Comparison of ENCODE assay signal across 8 mouse cellular contexts in genomic region chr12:79171269-79171995, GRCm38 (mm10). TPM values are rescaled to one million over a fixed set of nuclear protein-coding genes. Genes with fewer than 3 reads are reported as not detected.
DNase-seq lines count a peak whose midpoint lies in the region; ATAC-seq and TF ChIP-seq lines count a peak whose summit lies in the region.

No protein-coding gene starts in this region.

- H3K4me3 ChIP-seq in heart, adult 2 months: peak overlapping the region; percentile 89
- H3K4me3 ChIP-seq in thymus, adult 2 months (ENCODE audit: control insufficient read depth, insufficient read depth, low read length): peak overlapping the region; percentile 87
- peak overlapping the region; percentile 86 for H3K4me3 ChIP-seq in hindbrain, embryonic 16.5 days (ENCODE audit: low read length)
- peak overlapping the region; percentile 84 for H3K4me3 ChIP-seq in midbrain, embryonic 16.5 days (ENCODE audit: low read depth, low read length)

- no peak for TF ChIP-seq CTCF in heart, adult 2 months (IDR thresholded peaks at IDR 0.05)
- TF ChIP-seq CTCF in thymus, adult 2 months (IDR thresholded peaks at IDR 0.05; ENCODE audit: borderline replicate concordance, control insufficient read depth, extremely low read depth, insufficient read depth, low read length, poor library complexity): no peak

- peaks cover 5% of the 10 kb centered on the region; the same call in 1 of the 2 replicates for H3K79me2 ChIP-seq in heart, adult 2 months (replicated peaks; ENCODE audit: control insufficient read depth, insufficient read depth, low read length)

- peak overlapping the region; percentile 100 for H3K27ac ChIP-seq in heart, adult 2 months
- no peak overlapping the region for H3K27ac ChIP-seq in thymus, adult 2 months (ENCODE audit: control insufficient read depth, insufficient read depth, low read length)
- peak overlapping the region; percentile 97; the same call in 1 of the 2 replicates for H3K27ac ChIP-seq in hindbrain, embryonic 16.5 days (ENCODE audit: low read depth, low read length)
- H3K27ac ChIP-seq in midbrain, embryonic 16.5 days (ENCODE audit: low read length): peak overlapping the region; percentile 96

- 26% methylated on average over 12 of the region's 12 CpGs for WGBS in heart, adult 2 months
- 29% methylated on average over 12 of the region's 12 CpGs for WGBS in thymus, adult 2 months
- WGBS in hindbrain, embryonic 16.5 days: 31% methylated on average over 12 of the region's 12 CpGs
- 32% methylated on average over 12 of the region's 12 CpGs for WGBS in midbrain, embryonic 16.5 days

- TF ChIP-seq POLR2A in heart, adult 2 months (IDR thresholded peaks at IDR 0.05; ENCODE audit: insufficient read depth, low read depth, low read length): no peak
- TF ChIP-seq POLR2A in thymus, adult 2 months (IDR thresholded peaks at IDR 0.05; ENCODE audit: control insufficient read depth, extremely low read depth, insufficient read depth, low read length, poor library complexity): no peak

- H3K9ac ChIP-seq in heart, adult 2 months (ENCODE audit: low read depth, low read length): peak overlapping the region; percentile 48
- H3K9ac ChIP-seq in hindbrain, embryonic 16.5 days (ENCODE audit: low read depth, low read length): peak overlapping the region; percentile 90
- H3K9ac ChIP-seq in midbrain, embryonic 16.5 days (ENCODE audit: low read depth, low read length): peak overlapping the region; percentile 85

- H3K4me2 ChIP-seq in hindbrain, embryonic 16.5 days (ENCODE audit: low read length): peak overlapping the region; percentile 72
- H3K4me2 ChIP-seq in midbrain, embryonic 16.5 days (ENCODE audit: low read length): peak overlapping the region; percentile 76

- H3K9me3 ChIP-seq in hindbrain, embryonic 16.5 days (ENCODE audit: control insufficient read depth, low read length): no peaks in the 10 kb centered on the region
- no peaks in the 10 kb centered on the region for H3K9me3 ChIP-seq in midbrain, embryonic 16.5 days (replicated peaks; ENCODE audit: control insufficient read depth, low read length, poor library complexity, severe bottlenecking)

- H3K27me3 ChIP-seq in heart, adult 2 months (ENCODE audit: control insufficient read depth, insufficient read depth, low read length): no peaks in the 10 kb centered on the region
- no peaks in the 10 kb centered on the region for H3K27me3 ChIP-seq in thymus, adult 2 months (ENCODE audit: control insufficient read depth, insufficient read depth, low read length)
- H3K27me3 ChIP-seq in hindbrain, embryonic 16.5 days (replicated peaks; ENCODE audit: control insufficient read depth, insufficient read depth, low read length): no peaks in the 10 kb centered on the region
- no peaks in the 10 kb centered on the region for H3K27me3 ChIP-seq in midbrain, embryonic 16.5 days (ENCODE audit: control insufficient read depth, insufficient read depth, low read depth, low read length)

- intact Hi-C loops in heart, adult 2 months (cut with DNase I): no loop called here

- DNase-seq in heart, adult 2 months: no peak
- no peak for DNase-seq in heart, postnatal 4 days
- DNase-seq in thymus, adult 2 months: peak; percentile 2
- DNase-seq in thymus, postnatal 25 days: no peak
- no peak for DNase-seq in adrenal gland, postnatal 36 days
- no peak for DNase-seq in frontal cortex, postnatal 10 days (ENCODE audit: low spot score in 2 of 2)

- H3K4me1 ChIP-seq in heart, adult 2 months (ENCODE audit: control insufficient read depth, insufficient read depth, low read length): peaks cover 3% of the 10 kb centered on the region
- peaks cover 3% of the 10 kb centered on the region for H3K4me1 ChIP-seq in thymus, adult 2 months (replicated peaks; ENCODE audit: control insufficient read depth, insufficient read depth, low read length)
- peaks cover 10% of the 10 kb centered on the region for H3K4me1 ChIP-seq in hindbrain, embryonic 16.5 days (ENCODE audit: control insufficient read depth, insufficient read depth, low read depth, low read length)
- peaks cover 21% of the 10 kb centered on the region for H3K4me1 ChIP-seq in midbrain, embryonic 16.5 days (ENCODE audit: control insufficient read depth, insufficient read depth, low read length)

- ATAC-seq in hindbrain, embryonic 16.5 days: no peak
- ATAC-seq in midbrain, embryonic 16.5 days: no peak

- peaks cover 8% of the 10 kb centered on the region for H3K36me3 ChIP-seq in heart, adult 2 months (ENCODE audit: control insufficient read depth, insufficient read depth, low read length)
- peaks cover 14% of the 10 kb centered on the region for H3K36me3 ChIP-seq in thymus, adult 2 months (ENCODE audit: control insufficient read depth, insufficient read depth, low read length)
- H3K36me3 ChIP-seq in hindbrain, embryonic 16.5 days (ENCODE audit: control insufficient read depth, insufficient read depth, low read length): peaks cover 8% of the 10 kb centered on the region; the same call in 1 of the 2 replicates
- peaks cover 14% of the 10 kb centered on the region for H3K36me3 ChIP-seq in midbrain, embryonic 16.5 days (ENCODE audit: control insufficient read depth, insufficient read depth, low read length)

- no peak for TF ChIP-seq EP300 in heart, adult 2 months (IDR thresholded peaks at IDR 0.05; ENCODE audit: insufficient read depth, low read depth, low read length)

RNA-seq across cellular contexts. Expression of gene Vti1b, which starts 1.0 kb away (rescaled TPM):
- total RNA-seq in heart, adult 2 months (2021): 100 to 1,000 TPM; 100 to 103 TPM
- polyA plus RNA-seq in heart, adult 2 months (2012; rRNA removed): 37.3 and 47.7 TPM in 2 replicates
- total RNA-seq in heart, postnatal 4 days (2021): 10 to 100 TPM; 57.5 to 60.4 TPM
- 25.4 and 25.8 TPM in 2 replicates for polyA plus RNA-seq in thymus, adult 2 months (2012; rRNA removed)
- polyA plus RNA-seq in hindbrain, embryonic 16.5 days (2015; fragmentation: Nextera tagmentation; extraction: Ambion mirVana): 230 and 258 TPM in 2 replicates
- polyA plus RNA-seq in midbrain, embryonic 16.5 days (2015; fragmentation: Nextera tagmentation; extraction: Ambion mirVana): 228 and 245 TPM in 2 replicates
- 100 to 1,000 TPM; 111 to 131 TPM for total RNA-seq in adrenal gland, postnatal 36 days (2021)

RNA-seq across cellular contexts. Expression of gene Rdh11, which starts 20.7 kb away (rescaled TPM):
- 1 to 10 TPM; 2.3 to 3.2 TPM for total RNA-seq in heart, adult 2 months (2021)
- polyA plus RNA-seq in heart, adult 2 months (2012; rRNA removed): 1.6 and 4.2 TPM in 2 replicates
- total RNA-seq in heart, postnatal 4 days (2021): 10 to 100 TPM in 1 of 2 experiments, 1 to 10 TPM in 1; 9.8 to 10.3 TPM
- polyA plus RNA-seq in thymus, adult 2 months (2012; rRNA removed): 19.6 and 21.2 TPM in 2 replicates
- polyA plus RNA-seq in hindbrain, embryonic 16.5 days (2015; fragmentation: Nextera tagmentation; extraction: Ambion mirVana): 36.1 and 41.1 TPM in 2 replicates
- polyA plus RNA-seq in midbrain, embryonic 16.5 days (2015; fragmentation: Nextera tagmentation; extraction: Ambion mirVana): 38.4 and 44.9 TPM in 2 replicates
- total RNA-seq in adrenal gland, postnatal 36 days (2021): 10 to 100 TPM; 18.5 to 28.2 TPM

RNA-seq across cellular contexts. Expression of gene Rdh12, which starts 37.3 kb away (rescaled TPM):
- under 1 TPM in 1 of 2 experiments, not detected in 1; 0.37 TPM for total RNA-seq in heart, adult 2 months (2021)
- polyA plus RNA-seq in heart, adult 2 months (2012; rRNA removed): 0.67 and 0.72 TPM in 2 replicates
- not detected for total RNA-seq in heart, postnatal 4 days (2021)
- 3.7 and 5.8 TPM in 2 replicates for polyA plus RNA-seq in thymus, adult 2 months (2012; rRNA removed)
- polyA plus RNA-seq in hindbrain, embryonic 16.5 days (2015; fragmentation: Nextera tagmentation; extraction: Ambion mirVana): 1.1 and 1.5 TPM in 2 replicates
- polyA plus RNA-seq in midbrain, embryonic 16.5 days (2015; fragmentation: Nextera tagmentation; extraction: Ambion mirVana): 1.1 and 1.2 TPM in 2 replicates
- under 1 TPM; 0.43 TPM for total RNA-seq in adrenal gland, postnatal 36 days (2021)

RNA-seq across cellular contexts. Expression of gene Arg2, which starts 40.9 kb away (rescaled TPM):
- not detected for total RNA-seq in heart, adult 2 months (2021)
- polyA plus RNA-seq in heart, adult 2 months (2012; rRNA removed): 0.16 TPM in 1 of 2 replicates, not detected in the other
- total RNA-seq in heart, postnatal 4 days (2021): not detected
- polyA plus RNA-seq in thymus, adult 2 months (2012; rRNA removed): 3.2 and 5.1 TPM in 2 replicates
- 27.9 and 29.1 TPM in 2 replicates for polyA plus RNA-seq in hindbrain, embryonic 16.5 days (2015; fragmentation: Nextera tagmentation; extraction: Ambion mirVana)
- polyA plus RNA-seq in midbrain, embryonic 16.5 days (2015; fragmentation: Nextera tagmentation; extraction: Ambion mirVana): 27.4 and 28.4 TPM in 2 replicates
- total RNA-seq in adrenal gland, postnatal 36 days (2021): under 1 TPM; 0.33 to 0.56 TPM
